Mouse (Mus musculus): ENCODE results near the gene Gm12185.
A peak's percentile ranks its signal among the peaks of the same experiment; 100 is the strongest.

DNA sequence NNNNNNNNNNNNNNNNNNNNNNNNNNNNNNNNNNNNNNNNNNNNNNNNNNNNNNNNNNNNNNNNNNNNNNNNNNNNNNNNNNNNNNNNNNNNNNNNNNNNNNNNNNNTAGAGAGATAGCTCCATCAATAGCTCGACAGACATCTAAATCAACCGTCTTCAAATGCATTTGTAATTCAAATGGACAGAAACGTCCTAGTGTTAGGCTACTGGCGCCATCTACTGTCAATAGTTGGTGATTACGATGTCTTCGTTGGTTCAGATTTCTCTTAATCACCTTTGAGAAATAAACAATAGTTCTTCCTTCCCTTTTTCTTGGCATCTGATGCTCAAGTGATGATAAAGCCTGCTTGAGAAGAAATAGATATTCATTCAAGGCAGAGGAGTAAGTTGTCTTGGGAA is 133.0 kb downstream of the Gm12185 start:
- TF ChIP-seq CTCF (IDR thresholded peaks at IDR 0.05; ENCODE audit: low read depth) (peak; percentile 94), EP300 (IDR thresholded peaks at IDR 0.05; ENCODE audit: low read depth) (no peak)

Data from liver, postnatal 0 days (tissue).